Mouse (Mus musculus) erythroblast, embryonic 14.5 days (primary cell): ENCODE results near the gene Ube2g1.

Experiments used
- GATA1 ChIP-seq: IDR thresholded peaks from 2 replicates; pipeline ENCODE4 v1.6.1; 2012; ENCODE audit warnings: low read length, inconsistent platforms, mixed read lengths
- TAL1 ChIP-seq: IDR thresholded peaks from 3 replicates; pipeline ENCODE4 v1.6.1; 2012; ENCODE audit warnings: low read length, inconsistent platforms, mixed read lengths

GRCm38 (mm10) chr11:72581609-72582447 is 25.3 kb upstream of the Ube2g1 start:
- TF ChIP-seq TAL1 (no peak), GATA1 (no peak)
